Mouse (Mus musculus) embryonic fibroblast, embryonic 13.5 days (primary cell): ENCODE measurements at regions not wholly inside any gene's neighbourhood (a gene's known extent, or its start where the extent isn't known, plus 50 kb on each side); places are given as distances from the start of the nearest gene placed in this dataset.

Source experiments
- CTCF ChIP-seq: IDR thresholded peaks from 2 replicates; pipeline ENCODE4 v1.5.1; 2011; ENCODE audit warnings: mild to moderate bottlenecking, control low read depth, low read length, moderate library complexity, borderline replicate concordance; ENCODE audit not compliant: insufficient read depth
- POLR2A ChIP-seq: IDR thresholded peaks from 2 replicates; pipeline ENCODE4 v1.6.1; 2011; ENCODE audit warnings: low read depth, mild to moderate bottlenecking, control low read depth, low read length, moderate library complexity

DNA sequence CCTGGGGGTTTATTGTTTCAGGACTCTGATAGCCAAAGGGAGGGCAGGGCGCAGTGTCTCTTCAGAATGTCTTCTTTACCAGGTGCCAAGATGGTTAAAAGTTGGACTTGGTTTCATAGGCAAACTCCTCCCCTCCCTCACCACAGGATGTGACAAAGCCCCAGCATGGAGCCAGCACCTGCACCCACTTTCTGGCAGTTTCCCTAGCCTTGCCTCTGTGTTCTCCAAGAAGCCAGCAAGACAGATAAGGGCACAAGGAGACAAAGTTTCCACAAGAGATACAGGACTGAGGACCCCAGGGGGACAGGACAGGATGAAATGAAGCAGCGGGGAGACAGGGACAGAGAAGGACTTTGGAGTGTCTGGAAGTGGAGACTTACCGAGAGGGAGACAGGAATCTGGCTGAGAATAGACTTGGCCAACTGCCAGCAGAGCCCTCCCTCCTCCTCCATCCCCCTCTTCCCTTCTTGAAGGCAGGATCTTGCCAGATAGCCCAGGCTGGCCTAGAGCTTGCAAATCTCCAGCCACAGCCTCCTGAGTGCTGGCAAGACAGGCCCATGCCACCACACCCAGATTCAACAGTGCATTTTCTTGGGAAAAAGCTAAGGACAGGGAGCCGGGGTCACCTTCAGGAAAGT lies 181.5 kb upstream of the Sdk2 start:
- TF ChIP-seq POLR2A: no peak
- no peak for TF ChIP-seq CTCF
